ENCODE assay signal across 23 mouse cellular contexts in the genomic region with DNA sequence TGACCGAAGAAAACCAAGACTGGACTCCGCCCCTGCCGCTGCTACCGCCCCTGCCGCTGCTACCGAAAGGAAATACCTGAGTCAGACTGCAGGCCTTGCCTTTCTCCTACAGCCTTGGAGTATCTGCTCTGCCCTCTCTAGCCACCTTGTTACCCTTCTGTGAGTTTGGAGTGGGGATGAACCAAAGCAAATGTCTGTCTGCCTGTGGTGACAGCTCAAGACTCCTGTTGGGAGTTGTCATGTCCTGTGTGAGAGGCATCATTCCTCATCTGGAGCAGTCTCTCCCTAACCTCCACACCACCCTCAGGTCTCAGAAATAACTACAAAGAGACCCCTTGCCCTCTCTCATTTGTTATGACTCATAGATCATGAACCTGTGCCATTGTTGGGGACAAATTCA.
"Had no signal": no experiment of that assay in that cellular context is flagged by ENCODE, and none has a peak within 500 bp of the region (broad histone marks: within the 10 kb centered on the region; RNA-seq: fewer than 3 reads in every experiment).

No protein-coding gene starts in this region.

- H3K4me1 ChIP-seq: hindbrain, embryonic 15.5 days; liver, embryonic 12.5 days had no signal

- H3K27ac ChIP-seq: heart, embryonic 13.5 days; heart, embryonic 15.5 days; hindbrain, embryonic 13.5 days; hindbrain, embryonic 15.5 days; hindbrain, postnatal 0 days; kidney, embryonic 15.5 days; kidney, postnatal 0 days; limb, embryonic 13.5 days; limb, embryonic 15.5 days; liver, embryonic 12.5 days; liver, embryonic 14.5 days had no signal

- H3K4me3 ChIP-seq: heart, embryonic 13.5 days; heart, embryonic 15.5 days; hindbrain, embryonic 13.5 days; hindbrain, embryonic 15.5 days; kidney, embryonic 15.5 days; limb, embryonic 13.5 days; limb, embryonic 15.5 days; liver, embryonic 12.5 days had no signal

- H3K27me3 ChIP-seq: heart, embryonic 13.5 days; heart, embryonic 15.5 days; hindbrain, embryonic 13.5 days; hindbrain, embryonic 15.5 days; kidney, embryonic 15.5 days; limb, embryonic 13.5 days; limb, embryonic 15.5 days; liver, embryonic 12.5 days had no signal

- DNase-seq: gastrocnemius, postnatal 14 days; gastrocnemius, postnatal 36 days; heart, adult 18-20 months; heart, postnatal 14 days; heart, postnatal 36 days; kidney, adult 11 months; kidney, adult 2 months; kidney, adult 9 months; kidney, postnatal 14 days; kidney, postnatal 36 days; layer of hippocampus, postnatal 36 days; left cerebral cortex, postnatal 4 days had no signal

- H3K36me3 ChIP-seq: heart, embryonic 15.5 days; hindbrain, embryonic 13.5 days; hindbrain, embryonic 15.5 days; limb, embryonic 13.5 days; limb, embryonic 15.5 days had no signal

- H3K9ac ChIP-seq: heart, embryonic 13.5 days; heart, embryonic 15.5 days; hindbrain, embryonic 13.5 days; hindbrain, embryonic 15.5 days; kidney, embryonic 15.5 days; limb, embryonic 13.5 days; limb, embryonic 15.5 days; liver, embryonic 12.5 days; liver, embryonic 14.5 days had no signal
